Mouse (Mus musculus) E14TG2a.4 (cell line): Measurements from ENCODE around the gene Gm8237.
"Not testable (repeated sequence)": the region's sequence is repeated elsewhere in the genome, so short reads cannot be mapped to it uniquely, and the experiment has no call there.

Experiments used
- H3K27me3 ChIP-seq: 2 replicates; pipeline ENCODE4 v1.6.1; 2014; ENCODE audit warnings: low read length, control low read depth; ENCODE audit not compliant: insufficient read depth
- H3K36me3 ChIP-seq: 2 replicates; pipeline ENCODE4 v1.6.1; 2014; ENCODE audit warnings: low read length, control low read depth; ENCODE audit not compliant: insufficient read depth
- H3K4me1 ChIP-seq: replicated peaks from 2 replicates; pipeline ENCODE4 v1.6.1; 2014; ENCODE audit warnings: low read depth, low read length, control low read depth
- H3K4me3 ChIP-seq: replicated peaks from 2 replicates; pipeline ENCODE4 v1.5.1; 2014; ENCODE audit warnings: mild to moderate bottlenecking, low read length
- H3K9me3 ChIP-seq: 2 replicates; pipeline ENCODE4 v1.6.1; 2014; ENCODE audit warnings: low read length, control low read depth

The Gm8237 gene

GRCm38 (mm10) chr14:5880241-5880640, at the start of gene Gm8237:
Gene Gm8237 (minus strand): TSS chr14:5880382.
- not testable (repeated sequence) for H3K4me3 ChIP-seq, H3K27me3 ChIP-seq, H3K9me3 ChIP-seq, H3K36me3 ChIP-seq, H3K4me1 ChIP-seq

- not testable (repeated sequence) for H3K4me1 ChIP-seq, H3K36me3 ChIP-seq, H3K27me3 ChIP-seq, H3K4me3 ChIP-seq
- H3K9me3 ChIP-seq = peaks cover 16% of the 10 kb centered on the region
Measured at GRCm38 (mm10) chr14:5923276-5923675, 43.1 kb upstream of the Gm8237 start.

- not testable (repeated sequence) for H3K36me3 ChIP-seq, H3K4me3 ChIP-seq, H3K4me1 ChIP-seq, H3K27me3 ChIP-seq
- peaks cover 23% of the 10 kb centered on the region for H3K9me3 ChIP-seq
Measured at GRCm38 (mm10) chr14:5918330-5918942, 38.3 kb upstream of the Gm8237 start.

GRCm38 (mm10) chr14:5913701-5914100, 33.5 kb upstream of the Gm8237 start:
- H3K27me3 ChIP-seq, H3K36me3 ChIP-seq, H3K4me3 ChIP-seq, H3K4me1 ChIP-seq: not testable (repeated sequence)
- peaks cover 11% of the 10 kb centered on the region for H3K9me3 ChIP-seq

- H3K36me3 ChIP-seq, H3K4me3 ChIP-seq: not testable (repeated sequence)
Measured at GRCm38 (mm10) chr14:5879791-5880190, 391 bp downstream of the Gm8237 start.

GRCm38 (mm10) chr14:5879136-5879535, 1.0 kb downstream of the Gm8237 start:
- H3K27me3 ChIP-seq, H3K9me3 ChIP-seq, H3K4me1 ChIP-seq, H3K36me3 ChIP-seq, H3K4me3 ChIP-seq: not testable (repeated sequence)

More at GRCm38 (mm10) chr14:5879791-5880190, 391 bp downstream of the Gm8237 start:
- not testable (repeated sequence) for H3K9me3 ChIP-seq, H3K27me3 ChIP-seq, H3K4me1 ChIP-seq

GRCm38 (mm10) chr14:5855911-5856310, 24.3 kb downstream of the Gm8237 start:
- H3K27me3 ChIP-seq, H3K4me3 ChIP-seq, H3K9me3 ChIP-seq, H3K36me3 ChIP-seq, H3K4me1 ChIP-seq: not testable (repeated sequence)

- not testable (repeated sequence) for H3K27me3 ChIP-seq, H3K4me1 ChIP-seq, H3K9me3 ChIP-seq, H3K4me3 ChIP-seq, H3K36me3 ChIP-seq
Measured at GRCm38 (mm10) chr14:5830229-5830628, 50.0 kb downstream of the Gm8237 start, which contains the start of gene Gm3424. Gene Gm3424 (minus strand): TSS chr14:5830329.

GRCm38 (mm10) chr14:5812699-5813356, 67.4 kb downstream of the Gm8237 start:
- H3K4me3 ChIP-seq, H3K36me3 ChIP-seq, H3K4me1 ChIP-seq, H3K27me3 ChIP-seq, H3K9me3 ChIP-seq: not testable (repeated sequence)
